10 mouse cellular contexts compared by ENCODE assay signal in genomic region chr7:144415795-144416194, GRCm38 (mm10). TPM values are rescaled to one million over a fixed set of nuclear protein-coding genes. Genes with fewer than 3 reads are reported as not detected.
DNase-seq lines count a peak whose midpoint lies in the region; ATAC-seq and TF ChIP-seq lines count a peak whose summit lies in the region.
"Had no signal": no experiment of that assay in that cellular context is flagged by ENCODE, and none has a peak within 500 bp of the region (broad histone marks: within the 10 kb centered on the region; RNA-seq: fewer than 3 reads in every experiment).

No protein-coding gene starts in this region.

- peaks cover 17% of the 10 kb centered on the region for H3K4me1 ChIP-seq in kidney, embryonic 14.5 days (ENCODE audit: control insufficient read depth, insufficient read depth, low read length)
- H3K4me1 ChIP-seq in kidney, postnatal 0 days (replicated peaks; ENCODE audit: insufficient read depth, low read length), result no peaks in the 10 kb centered on the region

- H3K9me3 ChIP-seq in kidney, embryonic 14.5 days (ENCODE audit: control insufficient read depth, low read length), result no peaks in the 10 kb centered on the region
- H3K9me3 ChIP-seq in kidney, postnatal 0 days (replicated peaks; ENCODE audit: low read length), result no peaks in the 10 kb centered on the region
- H3K9me3 ChIP-seq: embryonic facial prominence, embryonic 13.5 days had no signal

- no peak for ATAC-seq in kidney, embryonic 14.5 days (ENCODE audit: low FRiP score, low TSS enrichment)
- ATAC-seq in kidney, postnatal 0 days (replicated peaks; ENCODE audit: low FRiP score, low read depth), result peak; percentile 57

- DNase-seq in kidney, adult 11 months, result peak; percentile 32
- DNase-seq in urinary bladder, postnatal 14 days (ENCODE audit: low spot score), result peak; percentile 17
- DNase-seq in urinary bladder, adult 18-20 months (ENCODE audit: low spot score in 2 of 2), result no peak
- DNase-seq in kidney, postnatal 0 days (ENCODE audit: low spot score), result no peak
- no peak for DNase-seq in Muller cell, postnatal 12 days (ENCODE audit: inconsistent ontology term)
- DNase-seq in gastrocnemius, postnatal 4 days (ENCODE audit: low spot score in 2 of 2), result no peak
- DNase-seq in c-Kit-positive CD71-positive TER-119-positive erythroid progenitor cells, embryonic 14.5 days (ENCODE audit: low spot score), result no peak
- DNase-seq: thymus, adult 2 months had no signal

- no peaks in the 10 kb centered on the region for H3K27me3 ChIP-seq in kidney, embryonic 14.5 days (ENCODE audit: control insufficient read depth, insufficient read depth, low read length)
- no peaks in the 10 kb centered on the region for H3K27me3 ChIP-seq in kidney, postnatal 0 days (ENCODE audit: insufficient read depth, low read length)
- H3K27me3 ChIP-seq: embryonic facial prominence, embryonic 13.5 days had no signal

- no peak overlapping the region for H3K4me3 ChIP-seq in kidney, embryonic 14.5 days (ENCODE audit: low read length)
- H3K4me3 ChIP-seq in kidney, postnatal 0 days (replicated peaks; ENCODE audit: low read depth, low read length), result no peak overlapping the region
- H3K4me3 ChIP-seq: embryonic facial prominence, embryonic 13.5 days had no signal

- H3K4me2 ChIP-seq in kidney, embryonic 14.5 days (replicated peaks; ENCODE audit: low read depth, low read length), result no peak overlapping the region
- no peak overlapping the region for H3K4me2 ChIP-seq in kidney, postnatal 0 days (ENCODE audit: low read length)
- H3K4me2 ChIP-seq: embryonic facial prominence, embryonic 13.5 days had no signal

- WGBS in kidney, embryonic 14.5 days, result 78% methylated on average over 4 of the region's 4 CpGs
- WGBS in kidney, postnatal 0 days, result 79% methylated on average over 4 of the region's 4 CpGs

- H3K36me3 ChIP-seq in kidney, embryonic 14.5 days (ENCODE audit: control insufficient read depth, insufficient read depth, low read length), result no peaks in the 10 kb centered on the region
- no peaks in the 10 kb centered on the region for H3K36me3 ChIP-seq in kidney, postnatal 0 days (ENCODE audit: insufficient read depth, low read length)

- peak; percentile 40; the same call in 1 of the 2 replicates for TF ChIP-seq CTCF in kidney, postnatal 0 days (IDR thresholded peaks at IDR 0.05; ENCODE audit: low read depth)

- H3K9ac ChIP-seq in kidney, embryonic 14.5 days (ENCODE audit: low read depth, low read length), result no peak overlapping the region
- H3K9ac ChIP-seq in kidney, postnatal 0 days (ENCODE audit: low read depth, low read length), result no peak overlapping the region
- H3K9ac ChIP-seq: embryonic facial prominence, embryonic 13.5 days had no signal

- no peak overlapping the region for H3K27ac ChIP-seq in kidney, embryonic 14.5 days (ENCODE audit: low read depth, low read length)
- H3K27ac ChIP-seq in kidney, postnatal 0 days, result no peak overlapping the region
- H3K27ac ChIP-seq: embryonic facial prominence, embryonic 13.5 days had no signal

RNA-seq across cellular contexts. Expression of gene Cttn, which starts 55.0 kb away (rescaled TPM):
- 85.1 and 177 TPM in 2 replicates for polyA plus RNA-seq in kidney, embryonic 14.5 days (2014; fragmentation: Nextera tagmentation; extraction: Ambion mirVana)
- 136 and 154 TPM in 2 replicates for polyA plus RNA-seq in kidney, postnatal 0 days (2015; fragmentation: Nextera tagmentation; extraction: Ambion mirVana)
- 10 to 100 TPM; 96.3 to 98.5 TPM for total RNA-seq in gastrocnemius, postnatal 4 days (2021)

Comparison
In these comparisons a context has a peak if more than half of its experiments do, and no peak if none do; other contexts are left out.
1. DNase-seq: peak in kidney, adult 11 months (single experiment) and urinary bladder, postnatal 14 days (single experiment); none in urinary bladder, adult 18-20 months (0 of 2), kidney, postnatal 0 days (single experiment), Muller cell, postnatal 12 days (single experiment), gastrocnemius, postnatal 4 days (0 of 2) and c-Kit-positive CD71-positive TER-119-positive erythroid progenitor cells, embryonic 14.5 days (single experiment).